Mouse (Mus musculus): Measurements from ENCODE around the gene Fgd4. TPM values are rescaled to one million over a fixed set of nuclear protein-coding genes. Genes with fewer than 3 reads are reported as not detected.

The Fgd4 gene
- polyA plus RNA-seq (2012; ENCODE audit: insufficient read depth, insufficient read length, missing spikeins): 9.8 and 17.0 TPM in 2 replicates

DNA sequence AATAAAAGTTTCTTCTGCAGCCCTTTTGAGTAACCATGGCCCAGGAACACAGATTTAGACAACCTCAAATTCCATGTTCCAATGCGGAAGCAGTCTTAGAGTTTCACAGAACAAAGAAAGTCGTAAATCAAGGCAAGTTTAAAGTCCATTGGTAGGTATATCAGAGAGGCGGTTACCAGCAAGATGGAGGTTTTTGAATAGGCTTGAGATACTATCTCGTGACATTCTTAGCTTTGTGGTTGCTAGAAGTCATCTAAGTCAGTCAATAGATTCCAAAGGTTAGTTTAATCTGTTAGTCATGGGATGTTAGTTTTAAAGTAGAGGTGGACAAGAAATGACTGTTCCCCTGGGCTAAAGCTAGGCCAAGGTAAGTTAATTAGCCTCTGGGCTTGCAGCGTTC lies at the start of gene Fgd4:
TSS of gene Fgd4 (minus strand) at position 89 of the 400 bp plus-strand sequence.
- Histone ChIP-seq H3K4me3 (ENCODE audit: insufficient read depth, low read depth, low read length) (peak within 1 kb of the TSS; percentile 81), H3K4me1 (ENCODE audit: control insufficient read depth, insufficient read depth, insufficient read length, low read length) (no peaks in the 10 kb centered on the region), H3K27ac (replicated peaks; ENCODE audit: low read depth, low read length) (no peak within 1 kb of the TSS)

DNA sequence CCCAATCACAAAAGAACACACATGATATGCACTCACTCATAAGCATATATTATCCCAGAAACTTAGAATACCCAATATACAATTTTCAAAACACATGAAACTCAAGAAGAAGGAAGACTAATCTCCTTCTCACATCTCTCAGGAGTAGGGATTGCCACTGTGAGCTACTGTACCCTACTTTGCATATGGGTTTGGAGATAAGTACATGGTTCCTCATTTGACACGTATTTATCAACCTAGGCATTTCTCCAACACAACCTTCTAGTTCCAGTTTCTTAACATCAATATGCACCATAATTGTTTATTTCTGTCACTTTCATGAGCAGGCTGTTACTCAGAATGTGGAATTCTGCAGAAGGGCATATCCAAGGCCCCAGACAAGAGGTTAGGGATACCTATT lies 44.8 kb upstream of the Fgd4 start:
- Histone ChIP-seq H3K27ac (replicated peaks; ENCODE audit: low read depth, low read length) (no peak overlapping the region), H3K4me3 (ENCODE audit: insufficient read depth, low read depth, low read length) (no peak overlapping the region), H3K4me1 (ENCODE audit: control insufficient read depth, insufficient read depth, insufficient read length, low read length) (no peaks in the 10 kb centered on the region)

- H3K4me1 ChIP-seq (ENCODE audit: control insufficient read depth, insufficient read depth, insufficient read length, low read length): no peaks in the 10 kb centered on the region
- H3K4me3 ChIP-seq (ENCODE audit: insufficient read depth, low read depth, low read length): no peak overlapping the region
- no peak overlapping the region for H3K27ac ChIP-seq (replicated peaks; ENCODE audit: low read depth, low read length)
These were observed 33.4 kb upstream of the Fgd4 start for GRCm38 (mm10) chr16:16633730-16634129.

DNA sequence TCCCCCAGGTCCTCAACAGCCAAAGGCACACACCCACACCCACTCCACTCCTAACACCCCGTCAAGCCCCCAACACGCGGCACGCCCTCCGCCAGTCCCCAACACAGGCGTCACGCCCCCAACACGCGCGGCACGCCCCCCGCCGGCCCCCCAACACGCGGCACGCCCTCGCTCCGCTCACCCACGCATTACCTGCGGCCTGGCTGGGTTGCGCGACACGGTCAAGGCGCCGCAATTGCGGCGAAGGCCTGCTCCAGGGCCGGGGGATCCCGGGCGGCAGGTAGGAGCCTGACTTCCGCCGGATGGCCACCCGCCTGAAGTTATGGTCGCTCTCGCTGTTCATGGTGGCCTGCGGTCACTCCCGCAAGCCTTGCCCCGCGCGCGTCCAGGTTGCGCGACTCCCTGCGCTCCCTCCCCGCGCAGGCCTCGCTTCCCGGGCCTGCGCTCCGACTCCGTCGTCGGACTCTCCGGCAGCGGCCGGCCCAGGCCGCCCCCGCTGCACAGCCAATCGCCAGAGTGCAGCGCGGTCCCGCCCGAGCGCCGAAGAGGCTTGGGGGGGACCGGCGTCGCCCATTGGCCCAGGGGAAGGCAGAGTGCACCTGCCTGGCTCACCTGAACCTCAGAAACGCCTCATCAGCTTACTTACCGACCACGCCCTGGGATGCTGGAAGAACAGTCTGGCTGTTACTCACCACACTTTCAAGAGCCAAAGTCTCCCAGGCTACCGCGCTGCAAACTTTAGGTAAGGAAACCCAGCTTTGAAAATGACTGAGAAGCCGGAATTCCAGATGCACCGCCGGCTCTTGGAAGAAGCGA lies 555 bp downstream of the Fgd4 start:
- peak overlapping the region; percentile 81 for H3K4me3 ChIP-seq (ENCODE audit: insufficient read depth, low read depth, low read length)
- no peak overlapping the region for H3K27ac ChIP-seq (replicated peaks; ENCODE audit: low read depth, low read length)
- no peaks in the 10 kb centered on the region for H3K4me1 ChIP-seq (ENCODE audit: control insufficient read depth, insufficient read depth, insufficient read length, low read length)

DNA sequence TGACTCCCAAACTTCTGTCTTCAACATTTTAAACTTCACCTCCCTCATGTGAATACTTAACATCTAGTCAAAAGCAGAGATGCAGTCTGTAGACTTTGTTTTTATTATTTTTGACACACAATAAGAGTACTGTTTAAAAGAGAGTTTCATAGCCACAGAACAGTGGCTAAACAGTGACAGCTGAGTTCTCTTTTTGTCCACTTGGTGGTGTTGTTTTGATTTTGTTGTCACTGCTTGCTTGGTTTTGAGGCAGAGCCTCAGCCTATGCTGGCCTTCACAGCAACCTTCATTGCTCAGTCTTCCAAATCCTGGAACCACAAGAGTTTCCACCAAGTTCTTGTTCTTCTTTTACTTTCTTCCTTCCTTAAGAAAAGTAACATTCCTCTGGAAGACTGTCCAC lies 3.8 kb downstream of the Fgd4 start:
- no peaks in the 10 kb centered on the region for H3K4me1 ChIP-seq (ENCODE audit: control insufficient read depth, insufficient read depth, insufficient read length, low read length)
- H3K27ac ChIP-seq (replicated peaks; ENCODE audit: low read depth, low read length): no peak overlapping the region
- no peak overlapping the region for H3K4me3 ChIP-seq (ENCODE audit: insufficient read depth, low read depth, low read length)

DNA sequence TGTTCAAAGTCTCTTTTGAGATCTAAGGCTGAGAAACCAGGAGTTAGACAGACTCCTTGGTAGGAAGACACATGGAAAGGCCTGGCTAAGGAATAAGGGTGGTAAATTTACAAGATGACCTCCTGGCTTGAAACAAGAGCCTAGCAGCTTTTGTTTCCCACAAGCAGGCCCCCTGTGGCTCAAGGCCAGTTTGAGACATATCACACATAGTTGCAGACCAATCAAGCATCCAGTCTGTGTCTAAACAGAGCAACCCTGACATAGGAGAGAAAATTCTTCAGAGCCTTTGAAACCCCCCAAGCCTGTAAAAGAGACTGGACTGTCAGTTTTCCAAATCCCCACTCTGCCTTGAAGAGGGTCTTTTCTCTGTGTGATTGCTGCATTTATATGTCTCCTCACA lies 7.7 kb downstream of the Fgd4 start:
- Histone ChIP-seq H3K27ac (replicated peaks; ENCODE audit: low read depth, low read length) (no peak overlapping the region), H3K4me1 (ENCODE audit: control insufficient read depth, insufficient read depth, insufficient read length, low read length) (no peaks in the 10 kb centered on the region), H3K4me3 (ENCODE audit: insufficient read depth, low read depth, low read length) (no peak overlapping the region)

GRCm38 (mm10) chr16:16584409-16585032 lies 15.8 kb downstream of the Fgd4 start:
- no peaks in the 10 kb centered on the region for H3K4me1 ChIP-seq (ENCODE audit: control insufficient read depth, insufficient read depth, insufficient read length, low read length)
- H3K27ac ChIP-seq (replicated peaks; ENCODE audit: low read depth, low read length): no peak overlapping the region
- no peak overlapping the region for H3K4me3 ChIP-seq (ENCODE audit: insufficient read depth, low read depth, low read length)

DNA sequence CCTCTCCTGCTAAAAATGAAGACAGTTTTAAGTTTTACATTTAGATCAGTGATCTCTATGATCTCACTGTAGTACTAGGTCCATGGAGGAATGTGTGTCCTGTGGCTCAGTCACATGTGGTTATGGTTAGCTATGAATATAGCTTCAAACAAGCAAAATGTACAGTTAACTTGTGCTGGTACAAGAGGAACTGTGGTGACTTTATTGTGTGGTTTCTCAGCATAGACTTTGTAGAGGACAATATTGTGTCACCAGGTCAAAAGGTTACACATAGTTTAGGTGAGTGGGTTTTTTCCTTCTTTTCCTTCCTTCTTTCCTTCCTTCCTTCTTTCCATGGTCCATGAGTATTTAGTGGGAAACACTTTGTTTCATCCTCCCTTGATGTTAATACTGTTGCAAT lies 23.8 kb downstream of the Fgd4 start:
- H3K4me3 ChIP-seq (ENCODE audit: insufficient read depth, low read depth, low read length): no peak overlapping the region
- H3K4me1 ChIP-seq (ENCODE audit: control insufficient read depth, insufficient read depth, insufficient read length, low read length): no peaks in the 10 kb centered on the region
- H3K27ac ChIP-seq (replicated peaks; ENCODE audit: low read depth, low read length): no peak overlapping the region

DNA sequence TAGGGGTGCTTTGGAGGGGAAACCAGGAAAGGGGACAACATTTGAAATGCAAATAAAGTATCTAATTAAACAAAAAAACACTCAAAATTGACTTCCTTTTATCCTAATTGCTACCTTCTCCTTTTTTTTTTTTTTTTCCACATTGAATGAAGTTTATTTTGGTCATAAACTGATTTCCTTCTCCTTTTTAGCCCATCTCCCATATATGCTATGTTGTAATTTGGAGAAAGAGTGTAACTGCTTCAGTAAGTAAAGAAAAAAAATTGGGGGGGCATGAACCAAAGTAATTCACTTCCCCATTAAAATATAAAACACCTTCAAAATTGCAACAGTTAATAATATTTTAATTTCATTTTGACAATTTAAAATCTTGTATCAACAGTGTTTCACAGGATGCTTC lies 25.8 kb downstream of the Fgd4 start:
- Histone ChIP-seq H3K4me1 (ENCODE audit: control insufficient read depth, insufficient read depth, insufficient read length, low read length) (no peaks in the 10 kb centered on the region), H3K27ac (replicated peaks; ENCODE audit: low read depth, low read length) (no peak overlapping the region), H3K4me3 (ENCODE audit: insufficient read depth, low read depth, low read length) (no peak overlapping the region)

DNA sequence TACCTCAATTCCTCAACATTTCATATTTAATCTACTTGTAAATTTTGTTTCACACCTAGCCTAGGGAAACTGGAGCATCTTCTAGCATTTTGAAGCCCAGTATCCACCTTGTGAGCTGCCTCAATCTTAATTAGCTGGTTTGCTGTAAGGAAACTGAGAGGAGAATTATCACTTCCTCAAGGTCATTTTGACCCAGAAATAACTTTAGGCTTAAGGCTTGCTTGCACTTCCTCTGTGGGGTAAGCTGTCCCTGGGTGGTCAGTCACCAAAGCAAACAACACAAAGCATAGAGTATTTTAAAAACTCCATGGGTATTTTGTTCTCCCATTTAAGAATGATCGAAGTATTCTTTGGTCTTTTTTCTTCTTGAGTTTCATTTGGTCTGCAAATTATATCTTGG lies 27.2 kb downstream of the Fgd4 start:
- H3K27ac ChIP-seq (replicated peaks; ENCODE audit: low read depth, low read length): no peak overlapping the region

DNA sequence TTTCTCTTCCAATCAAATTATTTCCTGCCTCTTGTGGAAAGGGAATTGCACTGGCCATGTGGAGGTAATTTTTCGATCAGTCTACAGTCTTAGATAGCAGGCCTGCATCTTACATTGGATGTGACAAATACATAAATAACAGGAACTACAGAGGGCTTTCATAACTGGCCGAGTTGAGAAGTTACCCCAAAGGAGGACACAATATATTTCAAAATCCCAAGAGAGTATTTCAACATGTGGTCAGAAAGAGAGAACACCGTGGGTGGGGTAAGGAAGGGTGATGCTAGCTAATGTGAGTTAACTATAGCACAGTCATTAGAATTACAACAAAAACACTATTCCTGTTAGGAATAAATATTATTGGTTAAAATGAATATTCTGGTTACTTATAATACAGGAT lies 29.0 kb downstream of the Fgd4 start:
- H3K4me3 ChIP-seq (ENCODE audit: insufficient read depth, low read depth, low read length): no peak overlapping the region

More for the DNA sequence above, 27.2 kb downstream of the Fgd4 start:
- no peak overlapping the region for H3K4me3 ChIP-seq (ENCODE audit: insufficient read depth, low read depth, low read length)
- no peaks in the 10 kb centered on the region for H3K4me1 ChIP-seq (ENCODE audit: control insufficient read depth, insufficient read depth, insufficient read length, low read length)

GRCm38 (mm10) chr16:16566786-16567185 lies 33.6 kb downstream of the Fgd4 start:
- Histone ChIP-seq H3K4me3 (ENCODE audit: insufficient read depth, low read depth, low read length) (no peak overlapping the region), H3K27ac (replicated peaks; ENCODE audit: low read depth, low read length) (no peak overlapping the region), H3K4me1 (ENCODE audit: control insufficient read depth, insufficient read depth, insufficient read length, low read length) (no peaks in the 10 kb centered on the region)

More for the DNA sequence above, 29.0 kb downstream of the Fgd4 start:
- Histone ChIP-seq H3K27ac (replicated peaks; ENCODE audit: low read depth, low read length) (no peak overlapping the region; the same call in 1 of the 2 replicates), H3K4me1 (ENCODE audit: control insufficient read depth, insufficient read depth, insufficient read length, low read length) (no peaks in the 10 kb centered on the region)

DNA sequence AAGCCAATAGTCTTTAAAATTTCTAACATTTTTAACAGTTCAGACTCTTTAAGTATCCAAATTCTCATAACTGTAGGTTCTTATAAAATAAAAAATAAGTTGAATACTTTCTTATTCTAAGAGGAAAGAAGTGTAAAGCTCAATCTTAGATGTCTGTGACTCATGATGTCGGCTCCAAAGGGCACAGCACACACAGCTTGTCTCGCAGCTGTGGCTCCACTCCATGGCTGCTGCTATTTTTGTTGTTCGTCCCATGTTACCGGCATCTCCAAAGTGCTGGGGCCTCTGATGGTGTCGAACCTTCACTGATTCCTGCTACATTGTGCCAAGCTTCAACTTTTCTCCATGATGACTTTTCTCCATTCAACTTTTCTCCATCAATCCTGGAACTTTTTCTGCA lies 34.1 kb downstream of the Fgd4 start:
- H3K27ac ChIP-seq (replicated peaks; ENCODE audit: low read depth, low read length): no peak overlapping the region
- H3K4me1 ChIP-seq (ENCODE audit: control insufficient read depth, insufficient read depth, insufficient read length, low read length): no peaks in the 10 kb centered on the region
- no peak overlapping the region for H3K4me3 ChIP-seq (ENCODE audit: insufficient read depth, low read depth, low read length)

- no peaks in the 10 kb centered on the region for H3K4me1 ChIP-seq (ENCODE audit: control insufficient read depth, insufficient read depth, insufficient read length, low read length)
- H3K4me3 ChIP-seq (ENCODE audit: insufficient read depth, low read depth, low read length): no peak overlapping the region
- H3K27ac ChIP-seq (replicated peaks; ENCODE audit: low read depth, low read length): no peak overlapping the region
These were observed 34.6 kb downstream of the Fgd4 start for GRCm38 (mm10) chr16:16565786-16566185.

DNA sequence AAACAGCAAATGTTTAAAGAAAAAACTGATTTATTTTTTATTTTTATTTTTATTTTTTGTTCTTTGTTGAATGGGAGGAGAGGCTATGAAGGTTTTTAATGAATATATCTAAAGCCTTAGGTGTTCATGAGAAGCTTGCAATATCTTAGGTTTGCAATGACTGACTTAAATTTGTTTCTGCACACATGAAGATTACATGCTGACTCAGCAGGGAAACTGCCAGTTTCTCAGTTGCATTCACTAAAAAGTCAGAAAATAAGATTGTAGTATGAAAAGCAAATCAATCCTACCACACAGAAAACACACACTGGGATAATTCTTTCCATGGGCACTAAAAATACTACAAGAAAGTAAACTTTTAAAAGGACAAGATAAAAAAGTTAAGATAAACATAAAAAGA lies 39.6 kb downstream of the Fgd4 start:
- Histone ChIP-seq H3K27ac (replicated peaks; ENCODE audit: low read depth, low read length) (no peak overlapping the region), H3K4me1 (ENCODE audit: control insufficient read depth, insufficient read depth, insufficient read length, low read length) (no peaks in the 10 kb centered on the region), H3K4me3 (ENCODE audit: insufficient read depth, low read depth, low read length) (no peak overlapping the region)

Measured in brown adipose tissue, adult 24 weeks (tissue).